Mouse (Mus musculus) neural tube, embryonic 14.5 days (tissue): ENCODE data around the gene Brinp2. TPM values are rescaled to one million over a fixed set of nuclear protein-coding genes. Genes with fewer than 3 reads are reported as not detected.

Source experiments
- ATAC-seq: fragments of 200-750 bp; cut with Nextera tagmentation; 2 replicates; pipeline ENCODE4 v1.8.0; 2017; ENCODE audit warnings: low read depth, mild to moderate bottlenecking, moderate TSS enrichment, moderate library complexity
- H3K27ac ChIP-seq: fragments of 300-500 bp; sonication (generic); 2 replicates; pipeline ENCODE4 v1.5.1; 2014; ENCODE audit warnings: low read depth, mild to moderate bottlenecking, control low read depth, low read length, moderate library complexity, mixed read lengths
- H3K27me3 ChIP-seq: fragments of 300-500 bp; sonication (generic); 2 replicates; pipeline ENCODE4 v1.6.1; 2014; ENCODE audit warnings: low read length; ENCODE audit not compliant: control insufficient read depth, insufficient read depth
- H3K36me3 ChIP-seq: fragments of 300-500 bp; sonication (generic); 2 replicates; pipeline ENCODE4 v1.6.1; 2014; ENCODE audit warnings: low read length, mixed read lengths; ENCODE audit not compliant: control insufficient read depth, insufficient read depth
- H3K4me1 ChIP-seq: fragments of 300-500 bp; sonication (generic); 2 replicates; pipeline ENCODE4 v1.6.1; 2014; ENCODE audit warnings: low read length; ENCODE audit not compliant: control insufficient read depth, insufficient read depth
- H3K4me2 ChIP-seq: fragments of 300-500 bp; sonication (generic); 2 replicates; pipeline ENCODE4 v1.6.1; 2014; ENCODE audit warnings: mild to moderate bottlenecking, low read depth, low read length, control low read depth
- H3K4me3 ChIP-seq: fragments of 300-500 bp; sonication (generic); 2 replicates; pipeline ENCODE4 v1.5.1; 2014; ENCODE audit warnings: low read depth, low read length, control low read depth, mixed read lengths
- H3K9ac ChIP-seq: fragments of 300-500 bp; sonication (generic); replicated peaks from 2 replicates; pipeline ENCODE4 v1.6.1; 2014; ENCODE audit warnings: low read depth, mild to moderate bottlenecking, control low read depth, low read length, mixed read lengths
- H3K9me3 ChIP-seq: fragments of 300-500 bp; sonication (generic); 2 replicates; pipeline ENCODE4 v1.6.1; 2016; ENCODE audit warnings: low read length; ENCODE audit not compliant: control insufficient read depth
- WGBS: fragments of 180-500 bp; shearing (Covaris S2); extraction: QIAGEN DNeasy Blood & Tissue Kit; methylation state at CpG from one replicate; pipeline ENCODE4 v1.1.7; 2014; 5-methylcytosine and 5-hydroxymethylcytosine counted together
- polyA plus RNA-seq: library from polyadenylated mRNA; unstranded; fragments of >200 nt; fragmentation: Nextera tagmentation; extraction: Ambion mirVana; gene quantifications from 2 replicates; pipeline ENCODE4 v1.2.1, GENCODE M21; 2014

The Brinp2 gene
- 24.0 and 25.9 TPM in 2 replicates for polyA plus RNA-seq

DNA sequence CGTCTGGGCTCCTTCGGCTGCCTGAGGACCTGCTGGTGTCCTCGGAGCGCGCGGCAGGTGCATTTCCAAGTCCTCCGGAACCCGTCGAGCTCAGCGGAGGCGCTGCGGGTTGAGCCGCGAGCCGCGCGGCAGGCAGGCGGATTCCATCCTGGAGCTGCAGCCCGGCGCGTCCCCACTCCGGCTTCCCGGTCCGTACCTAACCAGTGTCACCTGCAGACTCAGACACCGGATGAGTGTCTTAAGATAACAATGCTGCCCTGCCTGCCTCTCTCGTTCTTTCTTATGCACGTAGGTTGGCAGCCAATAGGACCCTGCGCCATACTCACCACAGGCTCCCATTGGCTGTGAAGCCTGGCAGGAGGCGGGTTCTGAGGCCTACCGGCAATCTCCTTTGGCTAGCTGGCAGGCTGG, at the start of gene Brinp2:
Brinp2 (minus strand) TSS at position 276 of the 411 bp plus-strand sequence.
- H3K36me3 ChIP-seq: no peaks in the 10 kb centered on the region
- H3K4me1 ChIP-seq: peaks cover 5% of the 10 kb centered on the region; the same call in 1 of the 2 replicates
- H3K4me3 ChIP-seq: peak within 1 kb of the TSS; percentile 73
- under 1% methylated on average over 30 of the region's 30 CpGs for WGBS
- H3K27ac ChIP-seq: peak within 1 kb of the TSS; percentile 71
- no peaks in the 10 kb centered on the region for H3K27me3 ChIP-seq
- peak; percentile 99 for ATAC-seq
- H3K9me3 ChIP-seq: no peaks in the 10 kb centered on the region
- peak within 1 kb of the TSS; percentile 69 for H3K9ac ChIP-seq
- H3K4me2 ChIP-seq: peak within 1 kb of the TSS; percentile 81

DNA sequence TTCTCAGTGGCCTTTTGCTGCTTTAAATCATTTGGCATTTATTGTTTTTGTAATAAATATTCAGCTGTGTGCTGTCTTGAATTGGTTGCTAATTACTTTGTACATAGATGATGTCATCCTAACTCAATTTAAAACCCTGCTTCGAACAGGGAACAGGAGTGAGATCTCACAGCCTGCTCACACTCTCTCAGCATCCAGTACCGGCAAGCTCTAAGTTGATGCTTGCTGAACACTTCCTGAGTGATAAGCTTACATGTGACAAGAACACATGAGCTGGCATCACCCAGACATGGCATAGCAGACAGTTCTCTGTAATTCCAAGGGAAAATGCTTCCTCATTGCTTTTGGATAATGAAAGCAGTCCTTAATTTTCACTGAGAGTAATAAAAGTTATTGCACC, 44.8 kb upstream of the Brinp2 start:
- H3K27ac ChIP-seq: no peak overlapping the region
- H3K36me3 ChIP-seq: no peaks in the 10 kb centered on the region
- H3K27me3 ChIP-seq: no peaks in the 10 kb centered on the region
- no peak overlapping the region for H3K4me2 ChIP-seq
- no peak overlapping the region for H3K9ac ChIP-seq
- H3K9me3 ChIP-seq: no peaks in the 10 kb centered on the region
- WGBS: 44% methylated on average over 2 of the region's 2 CpGs
- H3K4me1 ChIP-seq: no peaks in the 10 kb centered on the region; the same call in 1 of the 2 replicates
- H3K4me3 ChIP-seq: no peak overlapping the region
- peak; percentile 64 for ATAC-seq

DNA sequence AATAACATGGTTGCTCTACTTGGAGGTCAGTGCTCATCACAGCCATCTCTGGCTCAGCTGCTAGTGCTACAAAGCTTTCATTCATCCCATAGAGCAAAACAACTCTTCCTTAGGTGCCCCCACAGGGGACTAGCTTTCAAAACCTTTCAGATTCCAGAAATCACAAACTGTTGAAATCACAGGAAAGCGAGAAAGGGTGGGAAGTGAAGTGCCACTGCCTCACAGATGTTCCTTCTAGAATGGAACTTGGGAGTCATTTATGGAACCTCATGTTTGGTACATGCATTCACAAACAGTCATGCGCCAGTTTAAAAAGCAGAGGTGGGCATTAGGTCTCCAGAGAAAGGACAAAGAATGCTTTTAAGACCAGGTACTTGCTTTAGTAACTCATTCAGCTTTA, 40.9 kb upstream of the Brinp2 start:
- Histone ChIP-seq H3K4me3 (no peak overlapping the region), H3K36me3 (no peaks in the 10 kb centered on the region), H3K9me3 (no peaks in the 10 kb centered on the region), H3K9ac (no peak overlapping the region), H3K4me1 (no peaks in the 10 kb centered on the region; the same call in 1 of the 2 replicates), H3K27ac (no peak overlapping the region), H3K27me3 (no peaks in the 10 kb centered on the region), H3K4me2 (no peak overlapping the region)
- 95% methylated on average over 2 of the region's 2 CpGs for whole genome bisulfite sequencing
- ATAC-seq: no peak

DNA sequence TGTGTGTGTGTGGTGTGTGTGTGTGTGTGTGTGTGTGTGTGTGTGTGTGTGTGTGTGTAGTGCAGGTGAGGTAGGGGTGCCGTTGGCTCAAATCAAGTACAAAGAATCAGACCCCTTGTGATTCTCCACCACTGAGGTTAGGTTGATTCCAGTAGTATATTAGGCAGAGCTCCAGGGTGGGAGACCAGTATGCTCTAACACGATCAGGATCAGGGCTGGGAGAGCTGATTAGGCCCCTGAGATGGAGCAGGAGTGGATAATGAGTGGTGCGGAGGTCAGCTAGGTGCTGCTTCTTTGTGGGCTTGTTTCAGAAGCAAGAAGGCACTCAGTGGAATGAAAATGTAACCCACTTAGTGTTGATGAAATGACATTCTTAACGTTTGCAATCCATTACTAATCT, 34.6 kb upstream of the Brinp2 start:
- WGBS: 74% methylated on average over 4 of the region's 4 CpGs
- Histone ChIP-seq H3K4me2 (no peak overlapping the region), H3K4me3 (no peak overlapping the region), H3K9ac (no peak overlapping the region), H3K36me3 (no peaks in the 10 kb centered on the region), H3K27ac (no peak overlapping the region), H3K27me3 (no peaks in the 10 kb centered on the region), H3K9me3 (no peaks in the 10 kb centered on the region), H3K4me1 (no peaks in the 10 kb centered on the region)
- no peak for ATAC-seq

DNA sequence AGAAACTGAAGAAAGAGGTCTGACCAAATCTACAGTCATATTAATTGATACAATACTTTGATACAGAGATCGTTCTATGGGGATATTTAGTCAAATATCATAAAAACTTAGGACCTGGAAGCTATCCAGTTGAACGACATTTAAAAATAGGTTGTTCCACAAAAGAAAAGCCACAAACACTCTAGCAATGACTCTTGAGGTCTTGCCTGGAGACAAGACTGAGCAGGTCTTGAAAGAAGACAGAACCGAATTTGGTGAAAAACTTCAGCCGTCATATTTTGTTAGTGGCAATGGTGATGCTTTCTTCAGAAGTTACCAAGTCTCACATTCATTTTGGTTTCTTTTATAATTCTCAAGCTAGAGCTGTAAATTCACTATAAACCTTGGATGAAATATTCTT, 32.9 kb upstream of the Brinp2 start:
- Histone ChIP-seq H3K9me3 (no peaks in the 10 kb centered on the region), H3K4me1 (no peaks in the 10 kb centered on the region), H3K27me3 (no peaks in the 10 kb centered on the region), H3K27ac (no peak overlapping the region), H3K4me3 (no peak overlapping the region), H3K4me2 (no peak overlapping the region), H3K9ac (no peak overlapping the region), H3K36me3 (no peaks in the 10 kb centered on the region)
- 96% methylated on average over 4 of the region's 4 CpGs for WGBS
- ATAC-seq: no peak

DNA sequence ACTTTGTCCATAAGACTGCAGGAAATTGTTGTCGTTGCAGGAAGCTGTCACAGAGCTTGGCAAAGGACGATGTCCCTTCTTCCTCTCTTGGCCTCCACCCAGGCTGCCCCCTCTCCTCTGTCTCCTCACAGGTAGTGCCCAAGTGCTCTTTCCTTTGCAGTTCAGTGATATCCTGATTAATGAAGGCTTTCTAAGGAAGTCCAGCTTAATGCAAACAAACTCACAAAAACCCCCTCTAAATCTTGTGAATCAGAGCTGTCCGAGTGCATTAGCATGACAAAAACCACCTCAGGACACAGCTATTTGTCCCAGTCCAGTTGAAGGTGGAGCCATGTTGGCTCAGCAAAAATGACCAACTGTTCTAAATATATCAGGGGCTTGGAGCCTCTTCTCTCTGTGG, 30.7 kb upstream of the Brinp2 start:
- ATAC-seq: peak; percentile 44; the same call in 1 of the 2 replicates
- no peaks in the 10 kb centered on the region for H3K36me3 ChIP-seq
- H3K4me2 ChIP-seq: no peak overlapping the region
- H3K9ac ChIP-seq: no peak overlapping the region
- H3K4me1 ChIP-seq: peaks cover 5% of the 10 kb centered on the region; the same call in 1 of the 2 replicates
- H3K4me3 ChIP-seq: no peak overlapping the region
- 10% methylated on average over 3 of the region's 3 CpGs for WGBS
- H3K9me3 ChIP-seq: no peaks in the 10 kb centered on the region
- H3K27ac ChIP-seq: no peak overlapping the region
- H3K27me3 ChIP-seq: no peaks in the 10 kb centered on the region

DNA sequence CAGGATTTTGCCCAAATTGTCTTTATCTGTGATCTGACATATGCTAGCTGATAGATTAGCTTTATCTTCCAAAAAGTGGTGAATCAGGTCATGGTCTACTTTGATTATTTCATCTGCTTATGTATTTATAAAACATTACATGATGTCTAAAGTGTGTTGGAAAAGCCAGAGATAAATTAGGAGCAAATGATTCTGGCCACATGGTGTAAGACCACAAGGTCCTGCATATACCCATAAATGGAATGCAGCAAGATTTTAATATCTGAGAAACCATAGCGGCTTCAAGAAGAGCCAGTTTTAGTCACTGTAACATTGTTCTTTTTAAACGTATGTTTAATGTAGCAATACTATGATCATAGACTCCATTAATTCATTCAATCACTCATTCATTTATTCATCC, 29.2 kb upstream of the Brinp2 start:
- H3K36me3 ChIP-seq: no peaks in the 10 kb centered on the region
- 100% methylated on average over 2 of the region's 2 CpGs for WGBS
- no peak for ATAC-seq

DNA sequence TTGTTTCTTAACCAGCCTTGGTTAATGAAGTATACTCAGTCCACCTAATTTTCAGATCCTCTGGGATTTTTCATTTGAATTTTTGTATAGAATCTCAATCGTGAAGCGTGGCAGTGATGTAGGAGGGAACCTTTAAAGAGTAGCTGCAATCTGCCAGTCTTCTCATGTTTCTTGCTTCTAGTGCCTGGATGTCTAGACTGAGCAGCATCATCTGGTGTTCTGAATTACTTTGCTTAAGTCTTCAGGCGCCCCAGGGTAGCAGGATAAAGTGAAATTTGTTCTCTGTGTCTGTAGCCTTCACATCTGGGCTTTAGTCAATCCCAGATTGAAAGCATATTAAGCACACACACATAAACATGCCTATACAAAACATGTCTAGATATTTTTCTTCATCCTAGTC, 27.1 kb upstream of the Brinp2 start:
- no peak overlapping the region for H3K9ac ChIP-seq
- WGBS: 79% methylated on average over 3 of the region's 3 CpGs
- H3K36me3 ChIP-seq: no peaks in the 10 kb centered on the region
- no peaks in the 10 kb centered on the region for H3K9me3 ChIP-seq
- no peak overlapping the region for H3K27ac ChIP-seq
- H3K4me3 ChIP-seq: no peak overlapping the region
- no peak for ATAC-seq
- H3K27me3 ChIP-seq: no peaks in the 10 kb centered on the region
- no peak overlapping the region for H3K4me2 ChIP-seq
- H3K4me1 ChIP-seq: peaks cover 5% of the 10 kb centered on the region; the same call in 1 of the 2 replicates

More for the DNA sequence above, 29.2 kb upstream of the Brinp2 start:
- no peaks in the 10 kb centered on the region for H3K27me3 ChIP-seq
- no peak overlapping the region for H3K9ac ChIP-seq
- H3K27ac ChIP-seq: no peak overlapping the region
- no peak overlapping the region for H3K4me3 ChIP-seq
- peaks cover 5% of the 10 kb centered on the region; the same call in 1 of the 2 replicates for H3K4me1 ChIP-seq
- H3K4me2 ChIP-seq: no peak overlapping the region
- no peaks in the 10 kb centered on the region for H3K9me3 ChIP-seq

DNA sequence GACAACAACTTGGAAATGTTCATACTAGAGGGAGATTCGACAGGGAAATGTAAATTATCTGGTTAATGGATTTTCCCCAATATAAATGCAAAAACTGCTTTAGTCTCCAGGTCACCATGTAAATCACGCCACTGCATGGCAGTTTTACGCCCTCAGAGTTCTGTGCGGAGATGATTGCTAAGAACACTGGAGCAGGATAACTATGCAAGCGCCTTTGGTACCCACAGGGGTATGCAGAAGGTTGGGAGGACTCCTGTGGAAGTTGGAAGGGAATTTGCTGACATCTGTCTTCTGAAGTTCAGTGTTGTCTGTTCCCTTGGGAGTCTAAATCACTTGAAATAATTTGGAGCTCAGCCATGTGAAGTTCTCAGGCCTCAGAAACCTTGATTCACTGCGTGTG, 26.2 kb upstream of the Brinp2 start:
- H3K9me3 ChIP-seq: no peaks in the 10 kb centered on the region
- H3K9ac ChIP-seq: no peak overlapping the region
- no peak overlapping the region for H3K4me3 ChIP-seq
- H3K4me2 ChIP-seq: no peak overlapping the region
- ATAC-seq: peak; percentile 79; the same call in 1 of the 2 replicates
- WGBS: 28% methylated on average over 6 of the region's 6 CpGs
- peaks cover 5% of the 10 kb centered on the region; the same call in 1 of the 2 replicates for H3K4me1 ChIP-seq
- no peaks in the 10 kb centered on the region for H3K36me3 ChIP-seq
- H3K27ac ChIP-seq: no peak overlapping the region
- H3K27me3 ChIP-seq: no peaks in the 10 kb centered on the region
